Mouse (Mus musculus) heart, postnatal 14 days (tissue): Measurements from ENCODE around the gene Gm13289. TPM values are rescaled to one million over a fixed set of nuclear protein-coding genes. Genes with fewer than 3 reads are reported as not detected.
"Not testable (repeated sequence)": the region's sequence is repeated elsewhere in the genome, so short reads cannot be mapped to it uniquely, and the experiment has no call there.

Experiments used
- DNase-seq, 2 experiments: peaks; one replicate each; pipeline ENCODE4 v3.0.0; 2021 to 2022
- intact Hi-C: fragments of 180-260 bp; cut with DNase I; formaldehyde crosslinking; loops from one replicate; pipeline ENCODE4 v1.15.1; 2025
- total RNA-seq, 2 experiments: library from RNA; stranded (reverse); gene quantifications; 2 replicates each; pipeline ENCODE4 v1.2.3; 2021

Gm13289 gene
- total RNA-seq, 2 experiments from 2014 or later, result not detected

- intact Hi-C loops, DNase-seq: not testable (repeated sequence)
Observed at GRCm38 (mm10) chr4:88781831-88782230, 5.1 kb downstream of the Gm13289 start, which contains the start of gene Ifnz. Gene Ifnz, plus strand, starts transcription at chr4:88782131.

- peak; percentile 26 to 37 for DNase-seq
- intact Hi-C loops, result not testable (repeated sequence)
Observed at GRCm38 (mm10) chr4:88782335-88782734, 5.6 kb downstream of the Gm13289 start.

GRCm38 (mm10) chr4:88785409-88785808, 8.7 kb downstream of the Gm13289 start, which contains the start of gene Gm13276:
Gene Gm13276, plus strand, starts transcription at chr4:88785709.
- intact Hi-C loops, result not testable (repeated sequence)

GRCm38 (mm10) chr4:88788402-88788801, 11.7 kb downstream of the Gm13289 start, which contains the start of gene Gm13277:
Gene Gm13277, plus strand, starts transcription at chr4:88788632.
- intact Hi-C loops, result not testable (repeated sequence)

More at GRCm38 (mm10) chr4:88785409-88785808, 8.7 kb downstream of the Gm13289 start, which contains the start of gene Gm13276:
- not testable (repeated sequence) for DNase-seq

GRCm38 (mm10) chr4:88791250-88791649, 14.5 kb downstream of the Gm13289 start, which contains the start of gene Gm13278:
Gene Gm13278, plus strand, starts transcription at chr4:88791550.
- intact Hi-C loops, DNase-seq: not testable (repeated sequence)

More at GRCm38 (mm10) chr4:88788402-88788801, 11.7 kb downstream of the Gm13289 start, which contains the start of gene Gm13277:
- peak; percentile 65 to 73 for DNase-seq

GRCm38 (mm10) chr4:88793936-88794675, 17.4 kb downstream of the Gm13289 start, which contains the start of gene Gm13275:
Gene Gm13275, plus strand, starts transcription at chr4:88794487.
- DNase-seq, result peak; percentile 70 to 78
- intact Hi-C loops, result not testable (repeated sequence)

GRCm38 (mm10) chr4:88797097-88797496, 20.4 kb downstream of the Gm13289 start, which contains the start of gene Gm13279:
Gene Gm13279, plus strand, starts transcription at chr4:88797397.
- intact Hi-C loops, DNase-seq: not testable (repeated sequence)

- DNase-seq, intact Hi-C loops: not testable (repeated sequence)
Observed at GRCm38 (mm10) chr4:88799365-88799764, 22.6 kb downstream of the Gm13289 start, which contains the start of gene Gm13285. Gene Gm13285, plus strand, starts transcription at chr4:88799665.

GRCm38 (mm10) chr4:88802954-88803353, 26.2 kb downstream of the Gm13289 start, which contains the start of gene Gm13287:
Gene Gm13287, plus strand, starts transcription at chr4:88803254.
- intact Hi-C loops, DNase-seq: not testable (repeated sequence)

- intact Hi-C loops, DNase-seq: not testable (repeated sequence)
Observed at GRCm38 (mm10) chr4:88805231-88805630, 28.5 kb downstream of the Gm13289 start, which contains the start of gene Gm13288. Gene Gm13288, plus strand, starts transcription at chr4:88805531.

- intact Hi-C loops, result not testable (repeated sequence)
- peak; percentile 44 to 51 for DNase-seq
Observed at GRCm38 (mm10) chr4:88805761-88806160, 29.0 kb downstream of the Gm13289 start.

- intact Hi-C loops, result loop anchor here (5.0 kb wide), 1 partner anchor 134 kb away; the partner anchor contains the start of gene Ifna2
- DNase-seq, result no peak
Observed at GRCm38 (mm10) chr4:88815928-88816327, 39.2 kb downstream of the Gm13289 start, which contains the start of gene Ifna7. Gene Ifna7, plus strand, starts transcription at chr4:88816228.

GRCm38 (mm10) chr4:88819659-88820058, 42.9 kb downstream of the Gm13289 start, which contains the start of gene Ifna11:
Gene Ifna11, plus strand, starts transcription at chr4:88819959.
- intact Hi-C loops, result loop anchor here (5.0 kb wide), 1 partner anchor 137 kb away; the partner anchor contains the start of gene Ifna2
- no peak for DNase-seq

GRCm38 (mm10) chr4:88822995-88823394, 46.3 kb downstream of the Gm13289 start:
- intact Hi-C loops, result no loop called here
- DNase-seq, result peak in 1 of 2 experiments; percentile 12

Other genes with a start within 250 kb of the Gm13289 start
- gene Ifna15, start 218.7 kb upstream of the Gm13289 start, total RNA-seq, result not detected
- not detected for gene Ifna14, start 205.1 kb upstream of the Gm13289 start, total RNA-seq
- not detected for gene Ifna9, start 184.5 kb upstream of the Gm13289 start, total RNA-seq
- not detected for gene Ifna12, start 173.5 kb upstream of the Gm13289 start, total RNA-seq
- not detected for gene C87499, start 142.5 kb upstream of the Gm13289 start, total RNA-seq
- not detected for gene Ifna13, start 132.5 kb upstream of the Gm13289 start, total RNA-seq
- gene Ifna16, start 100.0 kb upstream of the Gm13289 start, total RNA-seq, result not detected
- gene Ifna2, start 93.0 kb upstream of the Gm13289 start, total RNA-seq, result not detected
- not detected for gene Ifnab, start 85.6 kb upstream of the Gm13289 start, total RNA-seq
- gene Gm26566, start 55.1 kb upstream of the Gm13289 start, total RNA-seq, result 1 to 10 TPM in 1 of 2 experiments, under 1 TPM in 1; 0.22 to 1.0 TPM
- gene Klhl9, start 54.5 kb upstream of the Gm13289 start, total RNA-seq, result 10 to 100 TPM; 73.9 to 75.5 TPM
- gene Gm13271, start 22.1 kb upstream of the Gm13289 start, total RNA-seq, result not detected
- not detected for gene Gm13283, start 16.8 kb upstream of the Gm13289 start, total RNA-seq
- gene Gm13290, start 3.1 kb upstream of the Gm13289 start, total RNA-seq, result not detected
- not detected for gene Gm13272, start 2.9 kb downstream of the Gm13289 start, total RNA-seq
- gene Ifnz, start 5.2 kb downstream of the Gm13289 start, total RNA-seq, result not detected
- gene Gm13276, start 8.8 kb downstream of the Gm13289 start, total RNA-seq, result not detected
- not detected for gene Gm13277, start 11.7 kb downstream of the Gm13289 start, total RNA-seq
- gene Gm13278, start 14.6 kb downstream of the Gm13289 start, total RNA-seq, result not detected
- not detected for gene Gm13275, start 17.6 kb downstream of the Gm13289 start, total RNA-seq
- gene Gm13279, start 20.5 kb downstream of the Gm13289 start, total RNA-seq, result not detected
- under 1 TPM; 0.19 to 0.22 TPM for gene Gm13285, start 22.7 kb downstream of the Gm13289 start, total RNA-seq
- gene Gm13287, start 26.3 kb downstream of the Gm13289 start, total RNA-seq, result not detected
- not detected for gene Gm13288, start 28.6 kb downstream of the Gm13289 start, total RNA-seq
- gene Ifna7, start 39.3 kb downstream of the Gm13289 start, total RNA-seq, result not detected
- gene Ifna11, start 43.0 kb downstream of the Gm13289 start, total RNA-seq, result not detected
- gene Ifna6, start 50.5 kb downstream of the Gm13289 start, total RNA-seq, result not detected
- not detected for gene Ifna5, start 58.6 kb downstream of the Gm13289 start, total RNA-seq
- not detected for gene Ifna4, start 64.9 kb downstream of the Gm13289 start, total RNA-seq
- not detected for gene Ifna1, start 73.2 kb downstream of the Gm13289 start, total RNA-seq
- gene Ifne, start 103.3 kb downstream of the Gm13289 start, total RNA-seq, result not detected